Mouse (Mus musculus) liver, embryonic 14.5 days (tissue): Measurements from ENCODE around the gene Smad5.

Experiments
- CTCF ChIP-seq: IDR thresholded peaks from 2 replicates; pipeline ENCODE4 v1.5.1; 2016; ENCODE audit warnings: antibody characterized with exemption, low read depth, control low read depth
- EP300 ChIP-seq: IDR thresholded peaks from 2 replicates; pipeline ENCODE4 v1.6.1; 2016; ENCODE audit warnings: antibody characterized with exemption, low read depth

- TF ChIP-seq CTCF (no peak), EP300 (no peak)
Measured at GRCm38 (mm10) chr13:56701924-56702323, 886 bp upstream of the Smad5 start.
